Mouse (Mus musculus) cortical plate, adult 2 months (tissue): Measurements from ENCODE around the gene Zbtb7a.

Experiments
- CTCF ChIP-seq: fragments of 200-500 bp; IDR thresholded peaks from 2 replicates; pipeline ENCODE4 v1.5.1; 2011; ENCODE audit warnings: mild to moderate bottlenecking, control low read depth, low read length; ENCODE audit not compliant: insufficient read depth; ENCODE audit errors: extremely low read depth
- POLR2A ChIP-seq: fragments of 200-500 bp; IDR thresholded peaks from 2 replicates; pipeline ENCODE4 v1.6.1; 2011; ENCODE audit warnings: mild to moderate bottlenecking, low read length, control low read depth; ENCODE audit not compliant: insufficient read depth; ENCODE audit errors: extremely low read depth

- TF ChIP-seq POLR2A, result no peak
- TF ChIP-seq CTCF, result no peak
These were observed 10.8 kb downstream of the Zbtb7a start for GRCm38 (mm10) chr10:81145778-81146177.
